Mouse (Mus musculus) CH12.LX (cell line): ENCODE measurements around the gene Gm47955. TPM values are rescaled to one million over a fixed set of nuclear protein-coding genes. Genes with fewer than 3 reads are reported as not detected.
"Not testable (repeated sequence)": the region's sequence is repeated elsewhere in the genome, so short reads cannot be mapped to it uniquely, and the experiment has no call there.

Experiments
- DNase-seq: peaks from one replicate; pipeline ENCODE4 v3.0.0-alpha.2; 2013; ENCODE audit errors: extremely low read depth
- H3K27ac ChIP-seq: 2 replicates; pipeline ENCODE4 v1.5.1; 2012; ENCODE audit warnings: low read depth, mild to moderate bottlenecking, control low read depth, moderate library complexity; ENCODE audit not compliant: insufficient read depth
- H3K27me3 ChIP-seq: replicated peaks from 2 replicates; pipeline ENCODE3; 2012; ENCODE audit warnings: inconsistent platforms
- H3K36me3 ChIP-seq, 2 experiments: replicated peaks in 1 of 2; 2 replicates each; pipeline versions ENCODE3 to v1.6.1; 2012; ENCODE audit warnings: inconsistent platforms in 1 of 2, low read length in 1 of 2, mild to moderate bottlenecking in 1 of 2, mixed read lengths in 1 of 2, moderate library complexity in 1 of 2; ENCODE audit not compliant: control insufficient read depth in 1 of 2, insufficient read depth in 1 of 2
- H3K4me1 ChIP-seq, 2 experiments: 2 replicates each; pipeline ENCODE4 v1.6.1; 2012; ENCODE audit warnings: inconsistent platforms in 1 of 2, moderate library complexity in 1 of 2; ENCODE audit not compliant: insufficient read depth in 2 of 2, control insufficient read depth in 1 of 2
- H3K4me2 ChIP-seq: 2 replicates; pipeline ENCODE4 v1.6.1; 2012; ENCODE audit warnings: low read depth, mild to moderate bottlenecking, control low read depth; ENCODE audit not compliant: poor library complexity, insufficient read depth, severe bottlenecking
- H3K4me3 ChIP-seq, 3 experiments: fragments of 150-350 bp in 1 of 3; sonication (generic) in 1 of 3; replicated peaks in 1 of 3; 2 replicates each; pipeline versions ENCODE3 to v1.5.1; 2011 to 2012; ENCODE audit warnings: low read depth in 2 of 3, low read length in 2 of 3, mild to moderate bottlenecking in 2 of 3, moderate library complexity in 2 of 3, control low read depth in 1 of 3, improper control_type of control experiment in 1 of 3, inconsistent platforms in 1 of 3, mixed read lengths in 1 of 3; ENCODE audit not compliant: poor library complexity in 1 of 3
- H3K79me2 ChIP-seq: replicated peaks from 2 replicates; pipeline ENCODE4 v1.6.1; 2012; ENCODE audit warnings: mild to moderate bottlenecking, moderate library complexity; ENCODE audit not compliant: control insufficient read depth, poor library complexity, insufficient read depth, severe bottlenecking; ENCODE audit errors: extremely low read depth
- H3K9ac ChIP-seq: 2 replicates; pipeline ENCODE4 v1.6.1; 2012; ENCODE audit warnings: low read depth, mild to moderate bottlenecking, control low read depth, moderate library complexity; ENCODE audit not compliant: insufficient read depth
- H3K9me3 ChIP-seq: replicated peaks from 2 replicates; pipeline ENCODE3; 2012; ENCODE audit warnings: low read length, inconsistent platforms, mixed read lengths
- CTCF ChIP-seq, 2 experiments: IDR thresholded peaks in 1 of 2; conservative IDR thresholded peaks in 1 of 2; 2 replicates each; pipeline ENCODE4 v1.5.1; 2011 to 2012; ENCODE audit warnings: low read depth in 2 of 2, low read length in 2 of 2, improper control_type of control experiment in 1 of 2, inconsistent platforms in 1 of 2, mild to moderate bottlenecking in 1 of 2, moderate library complexity in 1 of 2
- JUN ChIP-seq: IDR thresholded peaks from 2 replicates; pipeline ENCODE4 v1.6.1; 2011; ENCODE audit warnings: low read depth, mild to moderate bottlenecking, low read length, improper control_type of control experiment, moderate library complexity; ENCODE audit not compliant: insufficient read depth
- KAT2A ChIP-seq: IDR thresholded peaks from 2 replicates; pipeline ENCODE4 v1.6.1; 2012; ENCODE audit warnings: low read length, improper control_type of control experiment, inconsistent platforms; ENCODE audit not compliant: insufficient replicate concordance
- MAFK ChIP-seq: IDR thresholded peaks from 2 replicates; pipeline ENCODE4 v1.6.1; 2011; ENCODE audit warnings: low read length, improper control_type of control experiment; ENCODE audit not compliant: insufficient replicate concordance
- MAZ ChIP-seq: IDR thresholded peaks from 2 replicates; pipeline ENCODE4 v1.6.1; 2012; ENCODE audit warnings: low read depth, mild to moderate bottlenecking, inconsistent platforms, low read length, improper control_type of control experiment, moderate library complexity
- NELFE ChIP-seq: IDR thresholded peaks from 2 replicates; pipeline ENCODE4 v1.6.1; 2011; ENCODE audit warnings: low read depth, low read length, improper control_type of control experiment
- NRF1 ChIP-seq: IDR thresholded peaks from 2 replicates; pipeline ENCODE4 v1.6.1; 2014; ENCODE audit warnings: low read depth, mild to moderate bottlenecking, inconsistent platforms, low read length, improper control_type of control experiment, moderate library complexity
- PAX5 ChIP-seq: IDR thresholded peaks from 2 replicates; pipeline ENCODE4 v1.6.1; 2012; ENCODE audit warnings: low read length, inconsistent platforms, mixed read lengths
- POLR2A ChIP-seq: IDR thresholded peaks from 2 replicates; pipeline ENCODE4 v1.6.1; 2011; ENCODE audit warnings: low read depth, mild to moderate bottlenecking, improper control_type of control experiment, low read length
- SMC3 ChIP-seq: IDR thresholded peaks from 2 replicates; pipeline ENCODE4 v1.6.1; 2011; ENCODE audit warnings: low read depth, low read length, improper control_type of control experiment
- TBP ChIP-seq: conservative IDR thresholded peaks from 2 replicates; pipeline ENCODE4 v1.6.1; 2011; ENCODE audit warnings: low read depth, low read length, improper control_type of control experiment
- TCF12 ChIP-seq: IDR thresholded peaks from 2 replicates; pipeline ENCODE4 v1.6.1; 2014; ENCODE audit warnings: low read depth, mild to moderate bottlenecking, inconsistent platforms, low read length, improper control_type of control experiment
- UBTF ChIP-seq: IDR thresholded peaks from 2 replicates; pipeline ENCODE4 v1.6.1; 2012; ENCODE audit warnings: low read depth, mild to moderate bottlenecking, inconsistent platforms, low read length, improper control_type of control experiment, moderate library complexity
- USF2 ChIP-seq: conservative IDR thresholded peaks from 2 replicates; pipeline ENCODE4 v1.6.1; 2011; ENCODE audit warnings: low read depth, low read length, improper control_type of control experiment
- ZC3H11A ChIP-seq: IDR thresholded peaks from 2 replicates; pipeline ENCODE4 v1.6.1; 2012; ENCODE audit warnings: low read depth, mild to moderate bottlenecking, inconsistent platforms, low read length, improper control_type of control experiment
- ZMIZ1 ChIP-seq: IDR thresholded peaks from 2 replicates; pipeline ENCODE4 v1.6.1; 2012; ENCODE audit warnings: low read depth, mild to moderate bottlenecking, inconsistent platforms, low read length, improper control_type of control experiment
- ZNF384 ChIP-seq: IDR thresholded peaks from 2 replicates; pipeline ENCODE4 v1.6.1; 2012; ENCODE audit warnings: low read depth, low read length, improper control_type of control experiment, inconsistent platforms
- dilution Hi-C: fragments of 300-500 bp; cut with MboI; formaldehyde crosslinking; loops from 2 replicates; pipeline ENCODE4 v1.14.3; 2020; ENCODE audit warnings: low sequenced_read_pairs; ENCODE audit not compliant: extremely low pct_unique_long_range_greater_than_20kb, extremely low pct_ligation_motif_present
- in situ Hi-C: fragments of 300-500 bp; cut with MboI; formaldehyde crosslinking; loops from 3 replicates; pipeline ENCODE4 v1.14.3; 2019; ENCODE audit warnings: low sequenced_read_pairs, low pct_ligation_motif_present, low pct_unique_long_range_greater_than_20kb, mixed read lengths
- polyA plus RNA-seq: library from polyadenylated mRNA; unstranded; fragments of >175 nt; gene quantifications from 2 replicates; pipeline ENCODE4 v1.2.1, GENCODE M21; 2012; ENCODE audit warnings: low read depth; ENCODE audit not compliant: insufficient read length
- total RNA-seq, 2 experiments: library from RNA; depleted of rRNA; stranded (reverse); fragments of 300-350 nt in 1 of 2; fragments of >200 nt in 1 of 2; gene quantifications; 2 replicates each; pipeline ENCODE4 v1.2.3; 2012 to 2014

Gm47955 gene
- total and polyA plus RNA-seq, 3 experiments = not detected

DNA sequence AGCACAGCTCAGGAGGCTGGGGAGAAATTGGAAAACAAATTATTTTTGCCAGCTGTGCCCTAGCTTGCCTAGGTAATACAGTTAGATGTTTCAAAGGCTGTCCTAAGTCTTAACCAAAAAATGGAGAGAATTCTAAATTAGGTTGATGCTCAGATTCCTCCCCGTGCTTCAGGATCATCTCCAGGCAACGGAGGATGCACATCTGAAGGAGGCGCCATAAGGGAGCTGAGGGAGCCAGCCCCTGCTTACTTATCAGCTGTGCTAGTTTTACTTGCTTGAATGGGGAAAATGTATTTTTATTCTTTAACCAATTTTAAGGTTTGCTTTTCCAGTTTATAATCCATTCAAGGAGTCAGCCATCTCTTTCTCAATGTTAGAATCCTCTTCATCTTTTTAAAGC lies 33.9 kb downstream of the Gm47955 start:
- no peaks in the 10 kb centered on the region for H3K4me1 ChIP-seq
- H3K27me3 ChIP-seq = no peaks in the 10 kb centered on the region
- DNase-seq = no peak
- in situ Hi-C loops (no loop called here), dilution Hi-C loops (no loop called here)
- peaks cover 2% of the 10 kb centered on the region for H3K9me3 ChIP-seq
- H3K79me2 ChIP-seq = no peaks in the 10 kb centered on the region
- no peaks in the 10 kb centered on the region for H3K36me3 ChIP-seq
- H3K9ac ChIP-seq = no peak overlapping the region
- no peak for TF ChIP-seq USF2
- TF ChIP-seq MAFK = no peak
- no peak for TF ChIP-seq POLR2A
- no peak for TF ChIP-seq NRF1
- TF ChIP-seq TCF12 = no peak
- TF ChIP-seq KAT2A = no peak
- no peak for TF ChIP-seq UBTF
- TF ChIP-seq ZC3H11A = no peak
- no peak for TF ChIP-seq CTCF (conservative IDR thresholded peaks at IDR 0.05 in 1 of 2, IDR thresholded peaks at IDR 0.05 in 1 of 2; ENCODE audit: low read depth in 2 of 2, low read length in 2 of 2)
- no peak for TF ChIP-seq SMC3
- no peak for TF ChIP-seq TBP
- no peak for TF ChIP-seq PAX5
- TF ChIP-seq MAZ = no peak
- no peak for TF ChIP-seq NELFE
- no peak for TF ChIP-seq ZNF384
- no peak for TF ChIP-seq ZMIZ1
- no peak for TF ChIP-seq JUN
- H3K27ac ChIP-seq = no peak overlapping the region
- H3K4me2 ChIP-seq = no peak overlapping the region
- H3K4me3 ChIP-seq = no peak overlapping the region

DNA sequence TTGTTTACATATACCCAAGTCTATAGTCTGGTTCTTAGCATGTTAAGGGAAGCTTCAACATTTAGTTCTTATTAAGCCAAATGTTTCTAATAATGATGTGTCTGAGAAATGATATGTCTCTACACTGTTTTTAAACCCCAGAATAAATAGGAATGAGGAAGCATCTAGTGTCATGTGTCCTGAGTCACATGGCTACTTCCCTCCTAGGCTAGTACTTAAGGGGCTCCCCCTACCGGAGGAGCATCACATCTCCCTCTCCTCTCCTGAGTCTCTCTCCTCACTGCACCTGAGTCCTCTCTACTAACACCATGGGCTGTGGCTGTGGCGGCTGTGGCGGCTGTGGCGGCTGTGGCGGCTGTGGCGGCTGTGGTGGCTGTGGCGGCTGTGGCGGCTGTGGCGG lies 40.2 kb downstream of the Gm47955 start, which contains the start of gene Gm47959:
Gm47959 (plus strand) TSS at position 243 of the 400 bp plus-strand sequence.
- H3K36me3 ChIP-seq, H3K79me2 ChIP-seq, DNase-seq, H3K27ac ChIP-seq, H3K9me3 ChIP-seq, H3K27me3 ChIP-seq, dilution Hi-C loops, H3K4me2 ChIP-seq, H3K4me3 ChIP-seq, in situ Hi-C loops, H3K9ac ChIP-seq: not testable (repeated sequence)
- H3K4me1 ChIP-seq = peaks cover 0 to 12% of the 10 kb centered on the region in 2 experiments; a peak in 2 of 4 replicates
